Mouse (Mus musculus) ES-E14 (cell line): ENCODE results near the gene Apeh. TPM values are rescaled to one million over a fixed set of nuclear protein-coding genes. Genes with fewer than 3 reads are reported as not detected.

Experiments
- DNase-seq: peaks from one replicate; pipeline ENCODE4 v3.0.0-alpha.2; 2013; ENCODE audit warnings: low read depth, low spot score
- H3K27ac ChIP-seq: 2 replicates; pipeline ENCODE4 v1.5.1; 2012; ENCODE audit warnings: low read depth, mild to moderate bottlenecking, low read length, moderate library complexity, mixed read lengths; ENCODE audit not compliant: poor library complexity, insufficient read depth, severe bottlenecking
- H3K36me3 ChIP-seq: 2 replicates; pipeline ENCODE4 v1.6.1; 2012; ENCODE audit warnings: mild to moderate bottlenecking, low read length, moderate library complexity, mixed read lengths; ENCODE audit not compliant: control insufficient read depth, poor library complexity, insufficient read depth, severe bottlenecking
- H3K4me1 ChIP-seq, 2 experiments: fragments of 150-350 bp in 1 of 2; sonication (generic) in 1 of 2; 2 replicates each; pipeline ENCODE4 v1.6.1; 2012; ENCODE audit warnings: low read length in 2 of 2, mild to moderate bottlenecking in 1 of 2, mixed read lengths in 1 of 2; ENCODE audit not compliant: control insufficient read depth in 2 of 2, insufficient read depth in 2 of 2, poor library complexity in 1 of 2
- H3K4me3 ChIP-seq, 2 experiments: fragments of 150-350 bp in 1 of 2; sonication (generic) in 1 of 2; 2 replicates each; pipeline ENCODE4 v1.5.1; 2012; ENCODE audit warnings: low read length in 2 of 2, low read depth in 1 of 2, mild to moderate bottlenecking in 1 of 2, mixed read lengths in 1 of 2; ENCODE audit not compliant: insufficient read depth in 1 of 2, poor library complexity in 1 of 2, severe bottlenecking in 1 of 2
- H3K9ac ChIP-seq: 2 replicates; pipeline ENCODE4 v1.6.1; 2012; ENCODE audit warnings: low read depth, mild to moderate bottlenecking, low read length, mixed read lengths; ENCODE audit not compliant: poor library complexity, insufficient read depth, severe bottlenecking
- H3K9me3 ChIP-seq: fragments of 150-350 bp; sonication (generic); 2 replicates; pipeline ENCODE4 v1.6.1; 2012; ENCODE audit warnings: low read depth, mild to moderate bottlenecking, low read length; ENCODE audit not compliant: control insufficient read depth, insufficient read depth
- CHD2 ChIP-seq: IDR thresholded peaks from 2 replicates; pipeline ENCODE4 v1.6.1; 2014; ENCODE audit warnings: mild to moderate bottlenecking, low read depth, low read length, inconsistent platforms
- HCFC1 ChIP-seq: IDR thresholded peaks from 2 replicates; pipeline ENCODE4 v1.6.1; 2012; ENCODE audit warnings: low read length, inconsistent platforms, borderline replicate concordance; ENCODE audit not compliant: insufficient read depth
- MAFK ChIP-seq: IDR thresholded peaks from 2 replicates; pipeline ENCODE4 v1.6.1; 2014; ENCODE audit warnings: mild to moderate bottlenecking, low read depth, low read length, inconsistent platforms; ENCODE audit not compliant: insufficient read depth
- ZC3H11A ChIP-seq: IDR thresholded peaks from 2 replicates; pipeline ENCODE4 v1.6.1; 2012; ENCODE audit warnings: low read depth, mild to moderate bottlenecking, inconsistent platforms, low read length, borderline replicate concordance
- ZNF384 ChIP-seq: IDR thresholded peaks from 2 replicates; pipeline ENCODE4 v1.6.1; 2012; ENCODE audit warnings: low read depth, low read length, inconsistent platforms
- in situ Hi-C, 2 experiments: fragments of 600-800 bp; cut with MboI; formaldehyde crosslinking; loops; one replicate each; pipeline ENCODE4 v1.15.1; 2025; ENCODE audit warnings: low sequenced_read_pairs in 2 of 2, inconsistent platforms in 1 of 2; ENCODE audit not compliant: unreplicated experiment in 2 of 2
- total RNA-seq: library from RNA; depleted of rRNA; stranded (reverse); fragments of 300-350 nt; gene quantifications from 2 replicates; pipeline ENCODE4 v1.2.3, GENCODE M21; 2012

Gene Apeh
- total RNA-seq, 1 experiment: 37.3 TPM

GRCm38 (mm10) chr9:108110160-108110559 is 15.8 kb upstream of the Apeh start:
- TF ChIP-seq ZNF384 (no peak), HCFC1 (no peak), ZC3H11A (no peak), CHD2 (no peak), MAFK (no peak)
- Histone ChIP-seq H3K4me3 (peak overlapping the region in 1 of 2 experiments; percentile 44; a peak in 1 of 4 replicates), H3K36me3 (no peaks in the 10 kb centered on the region), H3K9ac (no peak overlapping the region), H3K9me3 (no peaks in the 10 kb centered on the region), H3K4me1 (peaks cover 0 to 23% of the 10 kb centered on the region in 2 experiments; a peak in 2 of 4 replicates), H3K27ac (no peak overlapping the region)
- DNase-seq: no peak
- in situ Hi-C loops: no loop called here

GRCm38 (mm10) chr9:108107867-108108266 is 13.5 kb upstream of the Apeh start:
- no peaks in the 10 kb centered on the region for H3K36me3 ChIP-seq
- in situ Hi-C loops: no loop called here
- H3K4me1 ChIP-seq: peaks cover 0 to 19% of the 10 kb centered on the region in 2 experiments; a peak in 1 of 4 replicates
- H3K9me3 ChIP-seq: no peaks in the 10 kb centered on the region
- H3K9ac ChIP-seq: no peak overlapping the region
- peak overlapping the region in 1 of 2 experiments; percentile 10; a peak in 1 of 4 replicates for H3K4me3 ChIP-seq
- TF ChIP-seq ZC3H11A (no peak), CHD2 (no peak), MAFK (no peak), ZNF384 (no peak), HCFC1 (no peak)
- DNase-seq: no peak
- no peak overlapping the region for H3K27ac ChIP-seq

- Histone ChIP-seq H3K36me3 (no peaks in the 10 kb centered on the region), H3K27ac (no peak overlapping the region), H3K9me3 (no peaks in the 10 kb centered on the region), H3K4me3 (no peak overlapping the region), H3K9ac (no peak overlapping the region), H3K4me1 (peaks cover 0 to 13% of the 10 kb centered on the region in 2 experiments; a peak in 1 of 4 replicates)
- TF ChIP-seq HCFC1 (0 out of 2 replicates have a peak, but pooled peaks have one; percentile 33), CHD2 (no peak)
- DNase-seq: no peak
- in situ Hi-C loops: no loop called here
Observed at GRCm38 (mm10) chr9:108106090-108106489, 11.7 kb upstream of the Apeh start.

GRCm38 (mm10) chr9:108105549-108105863 is 11.1 kb upstream of the Apeh start:
- no peak for TF ChIP-seq HCFC1
- no peak for TF ChIP-seq MAFK
- TF ChIP-seq ZNF384: no peak
- no peak for TF ChIP-seq CHD2
- no peak for TF ChIP-seq ZC3H11A
- no peak for DNase-seq
- Histone ChIP-seq H3K9me3 (no peaks in the 10 kb centered on the region), H3K4me3 (peak overlapping the region; percentile 9 to 53), H3K4me1 (peaks cover 0 to 13% of the 10 kb centered on the region in 2 experiments; a peak in 1 of 4 replicates), H3K36me3 (no peaks in the 10 kb centered on the region), H3K27ac (no peak overlapping the region), H3K9ac (peak overlapping the region; percentile 37)
- in situ Hi-C loops: no loop called here

GRCm38 (mm10) chr9:108104766-108105548 is 10.6 kb upstream of the Apeh start:
- in situ Hi-C loops: no loop called here
- Histone ChIP-seq H3K4me1 (peaks cover 0 to 11% of the 10 kb centered on the region in 2 experiments; a peak in 1 of 4 replicates), H3K36me3 (no peaks in the 10 kb centered on the region), H3K4me3 (peak overlapping the region; percentile 9 to 53), H3K9me3 (no peaks in the 10 kb centered on the region), H3K27ac (no peak overlapping the region), H3K9ac (peak overlapping the region; percentile 37)
- DNase-seq: no peak
- TF ChIP-seq HCFC1 (no peak), ZNF384 (no peak), ZC3H11A (no peak), CHD2 (no peak), MAFK (no peak)
